Mouse (Mus musculus) midbrain, embryonic 10.5 days (tissue): ENCODE measurements around the gene Smim22. TPM values are rescaled to one million over a fixed set of nuclear protein-coding genes. Genes with fewer than 3 reads are reported as not detected.

ENCODE experiments used
- polyA plus RNA-seq: library from polyadenylated mRNA; unstranded; fragments of >200 nt; fragmentation: Nextera tagmentation; extraction: Ambion mirVana; gene quantifications from 2 replicates; pipeline ENCODE4 v1.2.1, GENCODE M21; 2016

The Smim22 gene
- polyA plus RNA-seq, 1 experiment from 2014 or later: 1.0 TPM

Other genes starting within 250 kb of the Smim22 start
- gene Cdip1, start 217.0 kb upstream of the Smim22 start, polyA plus RNA-seq: 111 and 116 TPM in 2 replicates
- gene 4930562C15Rik, start 171.9 kb upstream of the Smim22 start, polyA plus RNA-seq: 0.30 and 0.39 TPM in 2 replicates
- gene Ubald1, start 127.0 kb upstream of the Smim22 start, polyA plus RNA-seq: 29.6 and 36.0 TPM in 2 replicates
- gene Mgrn1, start 121.0 kb upstream of the Smim22 start, polyA plus RNA-seq: 68.5 and 78.2 TPM in 2 replicates
- 136 and 141 TPM in 2 replicates for gene Nudt16l1, start 68.5 kb upstream of the Smim22 start, polyA plus RNA-seq
- gene Anks3, start 43.1 kb upstream of the Smim22 start, polyA plus RNA-seq: 54.5 and 62.1 TPM in 2 replicates
- not detected in 2 replicates for gene Sept12, start 9.4 kb upstream of the Smim22 start, polyA plus RNA-seq
- gene Rogdi, start 6.3 kb downstream of the Smim22 start, polyA plus RNA-seq: 68.9 and 82.6 TPM in 2 replicates
- gene Glyr1, start 42.6 kb downstream of the Smim22 start, polyA plus RNA-seq: 211 and 240 TPM in 2 replicates
- gene Ubn1, start 42.8 kb downstream of the Smim22 start, polyA plus RNA-seq: 16.6 and 17.6 TPM in 2 replicates
- 0.68 and 0.82 TPM in 2 replicates for gene Ppl, start 125.1 kb downstream of the Smim22 start, polyA plus RNA-seq
- 0.14 and 0.31 TPM in 2 replicates for gene Sec14l5, start 139.8 kb downstream of the Smim22 start, polyA plus RNA-seq
- gene Nagpa, start 196.7 kb downstream of the Smim22 start, polyA plus RNA-seq: 16.4 and 18.9 TPM in 2 replicates
- gene AU021092, start 215.0 kb downstream of the Smim22 start, polyA plus RNA-seq: 2.4 and 4.5 TPM in 2 replicates
- 25.0 and 25.3 TPM in 2 replicates for gene Alg1, start 226.3 kb downstream of the Smim22 start, polyA plus RNA-seq
- gene Eef2kmt, start 248.7 kb downstream of the Smim22 start, polyA plus RNA-seq: 20.4 and 21.4 TPM in 2 replicates